Mouse (Mus musculus) naive thymus-derived CD4-positive, alpha-beta T cell, adult 2 months (primary cell): ENCODE measurements around the gene Gm9573.

Source experiments
- DNase-seq: peaks from one replicate; pipeline ENCODE4 v3.0.0-alpha.2; 2011; ENCODE audit warnings: low read depth

Gm9573 gene

GRCm38 (mm10) chr17:35626537-35626936 is at the start of gene Gm9573:
TSS of gene Gm9573 (minus strand) at chr17:35626637.
- DNase-seq: no peak

- peak; percentile 95 for DNase-seq
These were observed 47.1 kb upstream of the Gm9573 start, which contains the start of gene Gtf2h4 for GRCm38 (mm10) chr17:35673416-35674035. TSS of gene Gtf2h4 (minus strand) at chr17:35673739.

- no peak for DNase-seq
These were observed 46.1 kb upstream of the Gm9573 start for GRCm38 (mm10) chr17:35672527-35672926.

- DNase-seq: no peak
These were observed 45.4 kb upstream of the Gm9573 start for GRCm38 (mm10) chr17:35671846-35672245.

GRCm38 (mm10) chr17:35669731-35670130 is 43.3 kb upstream of the Gm9573 start:
- DNase-seq: no peak

- peak; percentile 99 for DNase-seq
These were observed 41.1 kb upstream of the Gm9573 start, which contains the start of gene Vars2 for GRCm38 (mm10) chr17:35667334-35668065. TSS of gene Vars2 (minus strand) at chr17:35667592.

- no peak for DNase-seq
These were observed 40.4 kb upstream of the Gm9573 start for GRCm38 (mm10) chr17:35666851-35667256.

GRCm38 (mm10) chr17:35665957-35666515 is 39.6 kb upstream of the Gm9573 start:
- DNase-seq: peak; percentile 42

- DNase-seq: no peak
These were observed 26.6 kb upstream of the Gm9573 start for GRCm38 (mm10) chr17:35653086-35653485.

- no peak for DNase-seq
These were observed 23.0 kb upstream of the Gm9573 start for GRCm38 (mm10) chr17:35649429-35649828.

GRCm38 (mm10) chr17:35643609-35644236 is 17.3 kb upstream of the Gm9573 start, which contains the start of gene Mucl3:
TSS of gene Mucl3 (minus strand) at chr17:35643695.
- no peak for DNase-seq

GRCm38 (mm10) chr17:35639352-35639751 is 12.9 kb upstream of the Gm9573 start:
- DNase-seq: no peak

GRCm38 (mm10) chr17:35638475-35639190 is 12.2 kb upstream of the Gm9573 start:
- DNase-seq: peak; percentile 86

- DNase-seq: peak; percentile 51
These were observed 9.9 kb upstream of the Gm9573 start for GRCm38 (mm10) chr17:35636363-35636762.

GRCm38 (mm10) chr17:35635699-35636111 is 9.3 kb upstream of the Gm9573 start:
- peak; percentile 88 for DNase-seq

- no peak for DNase-seq
These were observed 8.8 kb upstream of the Gm9573 start for GRCm38 (mm10) chr17:35635202-35635601.

- peak; percentile 16 for DNase-seq
These were observed 7.6 kb upstream of the Gm9573 start for GRCm38 (mm10) chr17:35633992-35634391.

- DNase-seq: no peak
These were observed 9.3 kb downstream of the Gm9573 start for GRCm38 (mm10) chr17:35617127-35617526.

GRCm38 (mm10) chr17:35601736-35602354 is 24.6 kb downstream of the Gm9573 start:
- DNase-seq: no peak

- no peak for DNase-seq
These were observed 25.2 kb downstream of the Gm9573 start, which contains the start of gene Sfta2 for GRCm38 (mm10) chr17:35601249-35601648. TSS of gene Sfta2 (plus strand) at chr17:35601549.

GRCm38 (mm10) chr17:35597399-35597798 is 29.0 kb downstream of the Gm9573 start:
- no peak for DNase-seq
